Mouse (Mus musculus): ENCODE data around the gene Epor. TPM values are rescaled to one million over a fixed set of nuclear protein-coding genes. Genes with fewer than 3 reads are reported as not detected.

The Epor gene
- total and polyA plus RNA-seq, 3 experiments: 0.20 to 2.0 TPM; not detected in 1

DNA sequence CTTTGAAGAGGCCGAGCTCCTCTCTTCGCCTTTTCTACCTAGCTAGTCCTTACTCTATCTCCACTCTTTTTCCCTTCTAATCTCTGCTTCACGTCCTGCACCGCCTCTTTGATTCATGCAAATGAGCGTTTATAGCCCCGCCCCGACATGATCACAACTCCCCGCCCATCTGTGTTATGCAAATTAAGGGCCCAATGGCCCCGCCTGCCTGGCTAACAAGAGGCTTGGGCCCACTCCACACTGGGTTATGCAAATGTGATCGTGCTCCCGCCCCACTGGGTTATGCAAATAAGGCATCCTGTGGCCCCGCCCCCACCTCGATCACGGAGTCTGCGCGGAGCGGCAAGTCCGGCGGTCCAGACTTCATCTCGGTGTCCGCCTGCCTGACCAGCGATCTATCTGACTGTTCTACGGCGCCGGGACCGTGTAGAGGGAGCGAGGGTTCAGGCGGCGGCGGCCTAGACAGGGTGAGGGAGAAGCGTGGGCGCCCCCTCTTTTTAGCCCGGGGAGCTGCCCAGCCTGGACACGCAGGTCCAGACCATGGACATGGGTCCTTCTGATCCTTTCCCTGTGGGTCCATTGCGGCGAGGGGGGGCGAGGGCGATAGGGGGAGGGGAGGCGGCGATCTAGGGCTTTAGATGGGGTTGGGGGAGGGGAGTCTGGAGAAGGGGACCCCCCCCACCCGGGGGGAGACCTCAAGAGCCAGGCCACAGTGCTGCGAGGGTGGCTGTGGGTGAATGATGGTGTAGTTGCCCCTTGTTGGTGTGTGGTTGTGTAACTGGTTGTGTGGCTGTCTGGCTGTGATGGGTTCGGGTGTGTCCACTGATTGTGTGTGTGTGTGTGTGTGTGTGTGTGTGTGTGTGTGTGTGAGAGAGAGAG is 26.4 kb downstream of the Epor start, which contains the start of gene Plppr2:
Gene Plppr2, plus strand, starts transcription at position 342 of the 879 bp plus-strand sequence.
- in situ Hi-C loops (cut with MboI; ENCODE audit: low pct_ligation_motif_present, low pct_unique_long_range_greater_than_20kb, low sequenced_read_pairs) (no loop called here), dilution Hi-C loops (cut with MboI; ENCODE audit: extremely low pct_ligation_motif_present, extremely low pct_unique_long_range_greater_than_20kb, low sequenced_read_pairs) (no loop called here)
- Histone ChIP-seq H3K4me2 (ENCODE audit: insufficient read depth, low read depth, poor library complexity, severe bottlenecking) (no peak within 1 kb of the TSS), H3K4me3 (replicated peaks in 1 of 3; ENCODE audit: low read depth in 2 of 3, low read length in 2 of 3, poor library complexity in 1 of 3) (no peak within 1 kb of the TSS), H3K79me2 (replicated peaks; ENCODE audit: control insufficient read depth, extremely low read depth, insufficient read depth, poor library complexity, severe bottlenecking) (no peaks in the 10 kb centered on the region), H3K27ac (ENCODE audit: insufficient read depth, low read depth) (no peak within 1 kb of the TSS), H3K4me1 (ENCODE audit: control insufficient read depth in 1 of 2, insufficient read depth in 2 of 2) (no peaks in the 10 kb centered on the region), H3K36me3 (replicated peaks in 1 of 2; ENCODE audit: control insufficient read depth in 1 of 2, insufficient read depth in 1 of 2, low read length in 1 of 2) (no peaks in the 10 kb centered on the region), H3K9me3 (replicated peaks; ENCODE audit: low read length) (peaks cover 4% of the 10 kb centered on the region), H3K9ac (ENCODE audit: insufficient read depth, low read depth) (no peak within 1 kb of the TSS), H3K27me3 (replicated peaks) (peaks cover 72% of the 10 kb centered on the region)
- no peak for DNase-seq (ENCODE audit: extremely low read depth)
- no peak for TF ChIP-seq KAT2A (IDR thresholded peaks at IDR 0.05; ENCODE audit: insufficient replicate concordance, low read length)
- no peak for TF ChIP-seq JUND (conservative IDR thresholded peaks at IDR 0.05; ENCODE audit: low read depth, low read length)
- TF ChIP-seq UBTF (IDR thresholded peaks at IDR 0.05; ENCODE audit: low read depth, low read length): no peak
- no peak for TF ChIP-seq MEF2A (IDR thresholded peaks at IDR 0.05; ENCODE audit: borderline replicate concordance, low read depth, low read length)
- TF ChIP-seq HCFC1 (IDR thresholded peaks at IDR 0.05; ENCODE audit: low read depth, low read length): no peak
- TF ChIP-seq ZC3H11A (IDR thresholded peaks at IDR 0.05; ENCODE audit: low read depth, low read length): no peak
- no peak for TF ChIP-seq EP300 (IDR thresholded peaks at IDR 0.05; ENCODE audit: low read length)
- TF ChIP-seq ZNF384 (IDR thresholded peaks at IDR 0.05; ENCODE audit: low read depth, low read length): no peak
- no peak for TF ChIP-seq BHLHE40 (IDR thresholded peaks at IDR 0.05; ENCODE audit: low read depth, low read length)

DNA sequence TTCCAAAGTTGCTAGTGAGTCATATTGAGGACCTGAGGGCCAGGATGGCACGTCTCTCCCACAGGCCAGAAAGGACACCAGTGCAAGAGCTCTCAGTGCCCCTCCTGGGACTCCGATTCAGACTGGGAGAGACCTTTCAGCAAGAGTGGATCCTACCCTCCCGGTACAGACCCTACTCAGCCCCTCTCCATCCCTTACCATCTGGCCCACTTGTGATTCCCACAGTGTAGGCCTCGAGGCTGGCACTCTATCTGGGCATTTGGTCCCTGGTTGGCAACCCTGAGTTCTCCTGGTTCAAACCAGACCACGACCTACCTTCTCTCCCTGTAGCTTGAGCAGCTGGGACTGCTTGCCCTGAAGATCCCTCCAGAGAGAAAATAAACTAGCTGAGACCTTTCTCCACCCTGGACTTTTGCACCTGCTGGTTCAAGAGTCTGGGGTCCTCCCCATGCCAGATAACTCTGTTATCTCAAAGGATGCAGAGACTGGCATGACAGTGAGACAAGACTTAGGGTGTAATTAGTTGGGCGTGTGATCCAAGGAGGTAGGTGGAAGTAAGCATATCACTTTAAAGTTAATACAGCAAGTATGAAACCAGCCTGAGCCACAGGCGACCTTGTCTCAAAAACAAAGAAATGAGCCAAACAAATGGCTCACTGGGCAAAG is 27.7 kb downstream of the Epor start:
- dilution Hi-C loops (cut with MboI; ENCODE audit: extremely low pct_ligation_motif_present, extremely low pct_unique_long_range_greater_than_20kb, low sequenced_read_pairs): no loop called here

DNA sequence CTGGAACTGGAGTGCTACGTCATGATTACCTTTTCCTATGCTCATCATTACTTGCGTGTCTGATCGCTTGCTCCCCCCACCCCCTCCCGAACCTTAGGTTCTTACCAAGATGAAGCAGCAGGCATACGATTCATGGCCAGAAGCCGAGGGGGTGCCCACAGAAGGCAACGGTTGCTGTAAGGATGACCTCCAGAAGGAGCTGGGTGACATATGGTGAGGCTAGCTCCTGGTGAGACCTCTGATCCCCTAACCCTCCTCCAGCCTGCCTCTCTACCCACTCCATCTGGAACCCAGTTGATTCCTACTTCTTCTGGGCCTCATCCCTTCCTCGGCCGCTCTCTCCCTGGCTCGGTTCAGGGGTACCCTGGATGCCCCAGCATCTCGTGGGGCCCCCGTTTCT is 29.3 kb downstream of the Epor start:
- Histone ChIP-seq H3K27ac (ENCODE audit: insufficient read depth, low read depth) (no peak overlapping the region), H3K79me2 (replicated peaks; ENCODE audit: control insufficient read depth, extremely low read depth, insufficient read depth, poor library complexity, severe bottlenecking) (no peaks in the 10 kb centered on the region), H3K9ac (ENCODE audit: insufficient read depth, low read depth) (no peak overlapping the region), H3K27me3 (replicated peaks) (peaks cover 77% of the 10 kb centered on the region), H3K4me2 (ENCODE audit: insufficient read depth, low read depth, poor library complexity, severe bottlenecking) (no peak overlapping the region), H3K36me3 (replicated peaks in 1 of 2; ENCODE audit: control insufficient read depth in 1 of 2, insufficient read depth in 1 of 2, low read length in 1 of 2) (no peaks in the 10 kb centered on the region), H3K9me3 (replicated peaks; ENCODE audit: low read length) (peaks cover 6% of the 10 kb centered on the region), H3K4me1 (ENCODE audit: control insufficient read depth in 1 of 2, insufficient read depth in 2 of 2) (no peaks in the 10 kb centered on the region), H3K4me3 (replicated peaks in 1 of 3; ENCODE audit: low read depth in 2 of 3, low read length in 2 of 3, poor library complexity in 1 of 3) (no peak overlapping the region)
- dilution Hi-C loops (cut with MboI; ENCODE audit: extremely low pct_ligation_motif_present, extremely low pct_unique_long_range_greater_than_20kb, low sequenced_read_pairs): no loop called here
- no peak for TF ChIP-seq ZNF384 (IDR thresholded peaks at IDR 0.05; ENCODE audit: low read depth, low read length)
- DNase-seq (ENCODE audit: extremely low read depth): no peak
- in situ Hi-C loops (cut with MboI; ENCODE audit: low pct_ligation_motif_present, low pct_unique_long_range_greater_than_20kb, low sequenced_read_pairs): no loop called here

More for the DNA sequence above, 27.7 kb downstream of the Epor start:
- Histone ChIP-seq H3K4me1 (ENCODE audit: control insufficient read depth in 1 of 2, insufficient read depth in 2 of 2) (no peaks in the 10 kb centered on the region), H3K4me2 (ENCODE audit: insufficient read depth, low read depth, poor library complexity, severe bottlenecking) (no peak overlapping the region), H3K9me3 (replicated peaks; ENCODE audit: low read length) (peaks cover 4% of the 10 kb centered on the region), H3K9ac (ENCODE audit: insufficient read depth, low read depth) (no peak overlapping the region), H3K36me3 (replicated peaks in 1 of 2; ENCODE audit: control insufficient read depth in 1 of 2, insufficient read depth in 1 of 2, low read length in 1 of 2) (no peaks in the 10 kb centered on the region), H3K4me3 (replicated peaks in 1 of 3; ENCODE audit: low read depth in 2 of 3, low read length in 2 of 3, poor library complexity in 1 of 3) (no peak overlapping the region), H3K79me2 (replicated peaks; ENCODE audit: control insufficient read depth, extremely low read depth, insufficient read depth, poor library complexity, severe bottlenecking) (no peaks in the 10 kb centered on the region), H3K27me3 (replicated peaks) (peaks cover 75% of the 10 kb centered on the region), H3K27ac (ENCODE audit: insufficient read depth, low read depth) (no peak overlapping the region)
- no peak for DNase-seq (ENCODE audit: extremely low read depth)
- TF ChIP-seq KAT2A (IDR thresholded peaks at IDR 0.05; ENCODE audit: insufficient replicate concordance, low read length) (no peak), TBP (conservative IDR thresholded peaks at IDR 0.05; ENCODE audit: low read depth, low read length) (no peak)
- in situ Hi-C loops (cut with MboI; ENCODE audit: low pct_ligation_motif_present, low pct_unique_long_range_greater_than_20kb, low sequenced_read_pairs): no loop called here
